Mouse (Mus musculus) cortical plate, adult 2 months (tissue): ENCODE data around the gene Casq2. TPM values are rescaled to one million over a fixed set of nuclear protein-coding genes. Genes with fewer than 3 reads are reported as not detected.
"Not testable (repeated sequence)": the region's sequence is repeated elsewhere in the genome, so short reads cannot be mapped to it uniquely, and the experiment has no call there.

Experiments
- H3K27ac ChIP-seq: fragments of 200-500 bp; 2 replicates; pipeline ENCODE4 v1.5.1; 2012; ENCODE audit warnings: low read length, control low read depth, inconsistent platforms; ENCODE audit not compliant: insufficient read depth
- H3K4me1 ChIP-seq: fragments of 200-500 bp; 2 replicates; pipeline ENCODE4 v1.6.1; 2011; ENCODE audit warnings: low read length; ENCODE audit not compliant: control insufficient read depth, insufficient read depth
- H3K4me3 ChIP-seq: fragments of 200-500 bp; 2 replicates; pipeline ENCODE4 v1.5.1; 2011; ENCODE audit warnings: mild to moderate bottlenecking, low read length, control low read depth; ENCODE audit not compliant: insufficient read depth
- CTCF ChIP-seq: fragments of 200-500 bp; IDR thresholded peaks from 2 replicates; pipeline ENCODE4 v1.5.1; 2011; ENCODE audit warnings: mild to moderate bottlenecking, control low read depth, low read length; ENCODE audit not compliant: insufficient read depth; ENCODE audit errors: extremely low read depth
- POLR2A ChIP-seq: fragments of 200-500 bp; IDR thresholded peaks from 2 replicates; pipeline ENCODE4 v1.6.1; 2011; ENCODE audit warnings: mild to moderate bottlenecking, low read length, control low read depth; ENCODE audit not compliant: insufficient read depth; ENCODE audit errors: extremely low read depth
- polyA plus RNA-seq: library from polyadenylated mRNA; depleted of rRNA; stranded (reverse); fragments of >200 nt; gene quantifications from 2 replicates; pipeline ENCODE4 v1.2.3, GENCODE M21; 2012

Casq2 gene
- polyA plus RNA-seq, 1 experiment = 6.4 TPM

GRCm38 (mm10) chr3:102157652-102158051, 71.4 kb downstream of the Casq2 start:
- H3K4me1 ChIP-seq = 0 out of 2 replicates have a peak, but pooled peaks cover 2% of the 10 kb centered on the region
- H3K27ac ChIP-seq = no peak overlapping the region
- TF ChIP-seq POLR2A (no peak), CTCF (no peak)
- H3K4me3 ChIP-seq = no peak overlapping the region

GRCm38 (mm10) chr3:102158759-102159422, 72.7 kb downstream of the Casq2 start:
- Histone ChIP-seq H3K4me3 (no peak overlapping the region), H3K4me1 (0 out of 2 replicates have a peak, but pooled peaks cover 2% of the 10 kb centered on the region), H3K27ac (no peak overlapping the region)
- TF ChIP-seq CTCF = no peak
- no peak for TF ChIP-seq POLR2A

GRCm38 (mm10) chr3:102159423-102160325, 73.5 kb downstream of the Casq2 start:
- Histone ChIP-seq H3K4me3 (no peak overlapping the region), H3K4me1 (0 out of 2 replicates have a peak, but pooled peaks cover 2% of the 10 kb centered on the region), H3K27ac (no peak overlapping the region)
- TF ChIP-seq CTCF (no peak), POLR2A (no peak)

- H3K27ac ChIP-seq, H3K4me3 ChIP-seq, H3K4me1 ChIP-seq: not testable (repeated sequence)
Observed at GRCm38 (mm10) chr3:102163861-102164260, 77.6 kb downstream of the Casq2 start.

- TF ChIP-seq CTCF (no peak), POLR2A (no peak)
- peaks cover 7% of the 10 kb centered on the region for H3K4me1 ChIP-seq
- H3K27ac ChIP-seq = no peak overlapping the region
- no peak overlapping the region for H3K4me3 ChIP-seq
Observed at GRCm38 (mm10) chr3:102164911-102165310, 78.7 kb downstream of the Casq2 start.

GRCm38 (mm10) chr3:102165536-102166286, 79.5 kb downstream of the Casq2 start:
- peaks cover 7% of the 10 kb centered on the region for H3K4me1 ChIP-seq
- no peak overlapping the region for H3K4me3 ChIP-seq
- H3K27ac ChIP-seq = no peak overlapping the region
- no peak for TF ChIP-seq CTCF
- TF ChIP-seq POLR2A = no peak

- Histone ChIP-seq H3K4me1 (peaks cover 7% of the 10 kb centered on the region), H3K27ac (no peak overlapping the region), H3K4me3 (no peak overlapping the region)
- TF ChIP-seq CTCF (no peak), POLR2A (no peak)
Observed at GRCm38 (mm10) chr3:102166287-102166620, 80.0 kb downstream of the Casq2 start.

GRCm38 (mm10) chr3:102166794-102167193, 80.6 kb downstream of the Casq2 start:
- no peak overlapping the region for H3K4me3 ChIP-seq
- no peak overlapping the region for H3K27ac ChIP-seq
- H3K4me1 ChIP-seq = peaks cover 7% of the 10 kb centered on the region
- no peak for TF ChIP-seq CTCF
- no peak for TF ChIP-seq POLR2A

- Histone ChIP-seq H3K4me1 (peaks cover 7% of the 10 kb centered on the region), H3K27ac (no peak overlapping the region), H3K4me3 (no peak overlapping the region)
- TF ChIP-seq POLR2A = no peak
- TF ChIP-seq CTCF = no peak
Observed at GRCm38 (mm10) chr3:102167555-102168210, 81.5 kb downstream of the Casq2 start.
